Mouse (Mus musculus) midbrain, embryonic 11.5 days (tissue): Measurements from ENCODE around the gene Doxl2. TPM values are rescaled to one million over a fixed set of nuclear protein-coding genes. Genes with fewer than 3 reads are reported as not detected.

ENCODE experiments used
- ATAC-seq: fragments of 200-750 bp; cut with Nextera tagmentation; 2 replicates; pipeline ENCODE4 v1.8.0; 2017; ENCODE audit warnings: moderate TSS enrichment, moderate library complexity; ENCODE audit not compliant: low FRiP score
- DNase-seq: peaks from one replicate; pipeline ENCODE4 v3.0.0; 2015; ENCODE audit warnings: low spot score; ENCODE audit errors: missing footprints
- H3K27ac ChIP-seq: fragments of 300-500 bp; sonication (generic); 2 replicates; pipeline ENCODE4 v1.5.1; 2014; ENCODE audit warnings: low read depth, low read length
- H3K27me3 ChIP-seq: fragments of 300-500 bp; sonication (generic); 2 replicates; pipeline ENCODE4 v1.6.1; 2014; ENCODE audit warnings: mild to moderate bottlenecking, low read length, moderate library complexity, mixed read lengths; ENCODE audit not compliant: control insufficient read depth, insufficient read depth
- H3K36me3 ChIP-seq: fragments of 300-500 bp; sonication (generic); 2 replicates; pipeline ENCODE4 v1.6.1; 2014; ENCODE audit warnings: mild to moderate bottlenecking, low read length, moderate library complexity, mixed read lengths; ENCODE audit not compliant: control insufficient read depth, insufficient read depth
- H3K4me1 ChIP-seq: fragments of 300-500 bp; sonication (generic); 2 replicates; pipeline ENCODE4 v1.6.1; 2014; ENCODE audit warnings: low read length; ENCODE audit not compliant: control insufficient read depth, insufficient read depth
- H3K4me2 ChIP-seq: fragments of 300-500 bp; sonication (generic); 2 replicates; pipeline ENCODE4 v1.6.1; 2014; ENCODE audit warnings: mild to moderate bottlenecking, moderate library complexity
- H3K4me3 ChIP-seq: fragments of 300-500 bp; sonication (generic); 2 replicates; pipeline ENCODE4 v1.5.1; 2014; ENCODE audit warnings: low read depth, low read length
- H3K9ac ChIP-seq: fragments of 300-500 bp; sonication (generic); 2 replicates; pipeline ENCODE4 v1.6.1; 2014; ENCODE audit warnings: low read length
- H3K9me3 ChIP-seq: fragments of 300-500 bp; sonication (generic); 2 replicates; pipeline ENCODE4 v1.6.1; 2016; ENCODE audit warnings: low read length; ENCODE audit not compliant: control insufficient read depth
- WGBS: fragments of 180-500 bp; shearing (Covaris S2); extraction: QIAGEN DNeasy Blood & Tissue Kit; methylation state at CpG from one replicate; pipeline ENCODE4 v1.1.7; 2014; 5-methylcytosine and 5-hydroxymethylcytosine counted together
- polyA plus RNA-seq: library from polyadenylated mRNA; unstranded; fragments of >200 nt; fragmentation: Nextera tagmentation; extraction: Ambion mirVana; gene quantifications from 2 replicates; pipeline ENCODE4 v1.2.1, GENCODE M21; 2014

Gene Doxl2
- polyA plus RNA-seq, 1 experiment from 2014 or later = not detected

DNA sequence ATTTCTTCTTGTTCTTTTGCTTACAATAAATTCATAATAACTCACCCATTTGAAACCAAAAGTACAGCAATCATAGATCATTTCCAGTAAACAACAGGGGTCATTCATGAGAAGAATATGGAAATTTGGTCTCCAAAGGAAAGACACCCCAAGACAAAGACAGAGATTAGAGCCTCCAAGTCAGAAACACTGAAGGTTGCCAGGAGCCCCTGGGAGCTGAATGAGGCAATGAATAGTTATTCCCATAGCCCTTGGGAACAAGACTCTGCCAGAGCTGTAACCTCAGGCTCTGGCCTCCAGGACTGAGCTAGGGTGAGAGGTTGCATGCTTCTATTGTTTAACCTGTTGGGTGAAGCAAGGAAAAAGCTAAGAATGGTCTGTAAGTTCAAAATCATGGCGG, 44.6 kb downstream of the Doxl2 start:
- Histone ChIP-seq H3K9me3 (no peaks in the 10 kb centered on the region), H3K27ac (no peak overlapping the region), H3K4me3 (no peak overlapping the region), H3K4me2 (no peak overlapping the region), H3K9ac (no peak overlapping the region), H3K27me3 (no peaks in the 10 kb centered on the region), H3K36me3 (no peaks in the 10 kb centered on the region), H3K4me1 (peaks cover 2% of the 10 kb centered on the region; the same call in 1 of the 2 replicates)
- no peak for DNase-seq
- 81% methylated on average over 1 of the region's 1 CpGs for WGBS
- no peak for ATAC-seq

DNA sequence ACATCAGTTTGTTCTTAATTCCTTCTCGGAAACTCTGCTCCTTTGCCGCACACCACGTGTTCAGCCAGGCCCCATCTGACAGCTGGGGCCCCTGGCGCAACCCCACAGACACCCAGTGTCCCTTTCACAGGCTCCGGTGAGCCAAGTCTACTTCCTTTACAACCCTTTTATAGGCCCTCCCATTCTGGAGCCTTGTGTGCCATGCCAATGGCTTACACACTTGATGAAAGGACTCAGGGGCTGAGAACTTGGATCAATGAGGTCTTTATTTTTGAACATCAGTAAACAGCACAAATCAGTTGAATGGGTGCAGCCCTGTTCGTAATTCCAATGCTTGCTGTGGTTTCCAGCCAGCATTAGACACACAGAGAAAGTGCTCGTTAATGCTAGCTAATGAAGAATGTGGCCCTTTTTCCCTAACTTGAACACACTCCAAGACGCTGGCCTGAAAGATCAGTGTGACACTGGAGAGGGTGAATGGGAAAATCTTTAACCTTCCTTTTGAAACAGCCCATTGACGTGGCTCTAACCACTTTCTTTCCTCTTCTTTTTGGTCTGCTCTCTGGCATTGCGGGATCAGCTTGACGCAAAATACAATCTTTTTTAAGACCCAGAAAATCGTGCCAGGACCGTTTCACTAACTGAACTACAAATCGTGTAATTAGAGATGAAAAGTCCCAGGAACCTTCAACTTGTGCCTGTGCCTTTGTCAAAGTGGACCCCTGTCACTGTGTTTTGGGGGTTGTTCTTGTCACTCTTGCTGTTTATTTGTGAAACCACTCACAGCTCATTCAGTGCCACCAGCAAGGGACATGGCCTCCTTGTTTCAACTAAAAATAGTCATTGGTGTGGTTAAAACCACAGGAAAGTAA, 46.6 kb downstream of the Doxl2 start:
- Histone ChIP-seq H3K4me3 (no peak overlapping the region), H3K9ac (no peak overlapping the region), H3K27ac (no peak overlapping the region), H3K9me3 (no peaks in the 10 kb centered on the region), H3K27me3 (no peaks in the 10 kb centered on the region), H3K36me3 (no peaks in the 10 kb centered on the region), H3K4me1 (peaks cover 2% of the 10 kb centered on the region; the same call in 1 of the 2 replicates), H3K4me2 (no peak overlapping the region)
- 71% methylated on average over 14 of the region's 14 CpGs for WGBS
- ATAC-seq (no peak), DNase-seq (no peak)

DNA sequence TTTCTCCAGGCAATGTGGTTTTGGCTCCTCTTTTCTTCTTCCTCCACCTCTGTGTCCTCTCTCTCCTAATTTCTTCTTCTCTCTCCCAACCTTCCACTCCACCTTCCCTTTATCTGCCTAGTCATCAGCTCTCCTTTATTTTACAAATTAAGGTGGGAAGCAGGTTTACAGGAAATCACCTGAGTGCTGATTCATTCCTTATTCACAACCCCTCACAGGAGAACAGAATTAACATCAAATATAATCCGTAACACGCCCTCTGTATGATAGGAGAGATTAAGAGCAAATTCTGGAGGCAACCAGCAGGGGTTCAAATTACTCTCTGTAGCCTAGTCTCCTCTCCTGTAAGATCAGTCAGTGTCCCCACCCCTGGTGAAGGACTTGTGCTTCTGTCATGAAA, 47.6 kb downstream of the Doxl2 start:
- no peak overlapping the region for H3K4me3 ChIP-seq
- H3K9ac ChIP-seq = no peak overlapping the region
- no peak overlapping the region for H3K4me2 ChIP-seq
- H3K9me3 ChIP-seq = no peaks in the 10 kb centered on the region
- H3K27ac ChIP-seq = no peak overlapping the region
- H3K4me1 ChIP-seq = peaks cover 2% of the 10 kb centered on the region; the same call in 1 of the 2 replicates
- DNase-seq (no peak), ATAC-seq (no peak)
- H3K36me3 ChIP-seq = no peaks in the 10 kb centered on the region
- no peaks in the 10 kb centered on the region for H3K27me3 ChIP-seq
- WGBS = 90% methylated on average over 2 of the region's 2 CpGs

- no peaks in the 10 kb centered on the region for H3K9me3 ChIP-seq
- 88% methylated on average over 10 of the region's 10 CpGs for WGBS
- H3K9ac ChIP-seq = no peak overlapping the region
- no peak overlapping the region for H3K27ac ChIP-seq
- DNase-seq (no peak), ATAC-seq (no peak)
- no peaks in the 10 kb centered on the region for H3K27me3 ChIP-seq
- no peak overlapping the region for H3K4me2 ChIP-seq
- H3K36me3 ChIP-seq = no peaks in the 10 kb centered on the region
- no peak overlapping the region for H3K4me3 ChIP-seq
- peaks cover 2% of the 10 kb centered on the region; the same call in 1 of the 2 replicates for H3K4me1 ChIP-seq
Measured at GRCm38 (mm10) chr6:49023315-49023714, 48.6 kb downstream of the Doxl2 start.

DNA sequence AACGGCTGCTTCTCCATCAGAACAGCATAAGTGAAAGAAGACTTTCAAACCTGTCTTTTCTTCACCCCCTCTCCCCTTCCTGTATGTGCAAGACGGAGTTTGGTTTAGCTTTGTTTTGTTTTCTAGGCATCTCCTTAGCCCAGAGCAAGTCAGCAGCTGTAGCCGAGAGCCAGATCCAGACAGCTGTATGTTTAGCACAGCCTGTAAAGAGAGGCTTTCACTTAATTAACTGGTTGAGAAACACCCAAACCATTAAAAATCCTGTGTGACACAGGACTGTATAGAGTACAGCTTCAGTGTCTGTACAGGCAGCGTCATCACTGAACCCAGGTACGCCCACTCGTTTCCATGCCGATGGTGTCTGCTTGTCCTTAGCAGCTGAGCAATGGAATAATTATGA, 50.5 kb downstream of the Doxl2 start:
- 90% methylated on average over 7 of the region's 7 CpGs for WGBS
- no peak overlapping the region for H3K4me3 ChIP-seq
- H3K9ac ChIP-seq = no peak overlapping the region
- no peaks in the 10 kb centered on the region for H3K9me3 ChIP-seq
- no peaks in the 10 kb centered on the region for H3K36me3 ChIP-seq
- ATAC-seq (no peak), DNase-seq (no peak)
- H3K27ac ChIP-seq = no peak overlapping the region
- H3K4me2 ChIP-seq = no peak overlapping the region
- peaks cover 2% of the 10 kb centered on the region; the same call in 1 of the 2 replicates for H3K4me1 ChIP-seq
- no peaks in the 10 kb centered on the region for H3K27me3 ChIP-seq

GRCm38 (mm10) chr6:49026496-49026895, 51.7 kb downstream of the Doxl2 start:
- no peaks in the 10 kb centered on the region for H3K27me3 ChIP-seq
- ATAC-seq (no peak), DNase-seq (no peak)
- no peak overlapping the region for H3K9ac ChIP-seq
- no peak overlapping the region for H3K27ac ChIP-seq
- no peaks in the 10 kb centered on the region for H3K36me3 ChIP-seq
- no peak overlapping the region for H3K4me3 ChIP-seq
- H3K4me1 ChIP-seq = no peaks in the 10 kb centered on the region
- no peak overlapping the region for H3K4me2 ChIP-seq
- no peaks in the 10 kb centered on the region for H3K9me3 ChIP-seq
- 86% methylated on average over 5 of the region's 5 CpGs for WGBS

GRCm38 (mm10) chr6:49028019-49028418, 53.3 kb downstream of the Doxl2 start:
- ATAC-seq = no peak

More at GRCm38 (mm10) chr6:49028019-49028418, 53.3 kb downstream of the Doxl2 start:
- H3K4me3 ChIP-seq = no peak overlapping the region
- H3K9me3 ChIP-seq = no peaks in the 10 kb centered on the region
- no peak overlapping the region for H3K9ac ChIP-seq
- H3K4me2 ChIP-seq = no peak overlapping the region
- H3K27me3 ChIP-seq = no peaks in the 10 kb centered on the region
- WGBS = 90% methylated on average over 6 of the region's 6 CpGs
- no peak overlapping the region for H3K27ac ChIP-seq
- no peaks in the 10 kb centered on the region for H3K4me1 ChIP-seq
- no peaks in the 10 kb centered on the region for H3K36me3 ChIP-seq
- DNase-seq = no peak

Other genes starting within 250 kb of the Doxl2 start
- gene Gimap1, start 235.9 kb upstream of the Doxl2 start, polyA plus RNA-seq = 4.7 TPM in 2 replicates
- 0.62 and 0.83 TPM in 2 replicates for gene Gimap5, start 228.8 kb upstream of the Doxl2 start, polyA plus RNA-seq
- gene Gimap3, start 204.1 kb upstream of the Doxl2 start, polyA plus RNA-seq = not detected in 2 replicates
- gene Tmem176a, start 134.0 kb upstream of the Doxl2 start, polyA plus RNA-seq = 18.9 and 19.6 TPM in 2 replicates
- 54.8 and 58.8 TPM in 2 replicates for gene Tmem176b, start 133.5 kb upstream of the Doxl2 start, polyA plus RNA-seq
- 0.10 TPM in 1 of 2 replicates, not detected in the other for gene Aoc1, start 102.1 kb upstream of the Doxl2 start, polyA plus RNA-seq
- gene 1600015I10Rik, start 45.1 kb upstream of the Doxl2 start, polyA plus RNA-seq = not detected in 2 replicates
- gene Svs1, start 11.9 kb downstream of the Doxl2 start, polyA plus RNA-seq = not detected in 2 replicates
- 0.74 and 0.94 TPM in 2 replicates for gene Gpnmb, start 61.6 kb downstream of the Doxl2 start, polyA plus RNA-seq
- gene Malsu1, start 98.8 kb downstream of the Doxl2 start, polyA plus RNA-seq = 59.3 and 63.0 TPM in 2 replicates
- 145 and 155 TPM in 2 replicates for gene Igf2bp3, start 240.0 kb downstream of the Doxl2 start, polyA plus RNA-seq